Mouse (Mus musculus) MEL (cell line): ENCODE measurements around the gene Cd300ld. TPM values are rescaled to one million over a fixed set of nuclear protein-coding genes. Genes with fewer than 3 reads are reported as not detected.

Experiments
- DNase-seq: peaks from one replicate; pipeline ENCODE4 v3.0.0; 2011; ENCODE audit warnings: low read depth, low spot score
- H3K27ac ChIP-seq: 2 replicates; pipeline ENCODE4 v1.5.1; 2012; ENCODE audit warnings: low read depth, mild to moderate bottlenecking, control low read depth, low read length, moderate library complexity; ENCODE audit not compliant: control insufficient read depth
- H3K27me3 ChIP-seq, 2 experiments: fragments of 150-350 bp in 1 of 2; sonication (generic) in 1 of 2; 2 replicates each; pipeline ENCODE4 v1.6.1; 2012; ENCODE audit warnings: low read length in 2 of 2, mild to moderate bottlenecking in 2 of 2, improper control_type of control experiment in 1 of 2, moderate library complexity in 1 of 2; ENCODE audit not compliant: insufficient read depth in 2 of 2, control insufficient read depth in 1 of 2
- H3K36me3 ChIP-seq, 2 experiments: 2 replicates each; pipeline ENCODE4 v1.6.1; 2012 to 2014; ENCODE audit warnings: low read length in 2 of 2, improper control_type of control experiment in 1 of 2, inconsistent platforms in 1 of 2, mild to moderate bottlenecking in 1 of 2; ENCODE audit not compliant: insufficient read depth in 2 of 2, control insufficient read depth in 1 of 2
- H3K4me1 ChIP-seq, 2 experiments: fragments of 150-350 bp in 1 of 2; sonication (generic) in 1 of 2; 2 replicates each; pipeline ENCODE4 v1.6.1; 2012; ENCODE audit warnings: low read length in 2 of 2, improper control_type of control experiment in 1 of 2, mild to moderate bottlenecking in 1 of 2; ENCODE audit not compliant: insufficient read depth in 2 of 2, control insufficient read depth in 1 of 2
- H3K4me3 ChIP-seq, 2 experiments: fragments of 150-350 bp in 1 of 2; sonication (generic) in 1 of 2; 2 replicates each; pipeline ENCODE4 v1.5.1; 2012; ENCODE audit warnings: low read depth in 2 of 2, low read length in 2 of 2, mild to moderate bottlenecking in 2 of 2, moderate library complexity in 2 of 2, control low read depth in 1 of 2, improper control_type of control experiment in 1 of 2; ENCODE audit not compliant: control insufficient read depth in 1 of 2, insufficient read depth in 1 of 2
- H3K79me2 ChIP-seq: 2 replicates; pipeline ENCODE4 v1.6.1; 2012; ENCODE audit warnings: mild to moderate bottlenecking, low read length, moderate library complexity; ENCODE audit not compliant: control insufficient read depth, poor library complexity, insufficient read depth
- H3K9ac ChIP-seq: 2 replicates; pipeline ENCODE4 v1.6.1; 2012; ENCODE audit warnings: low read depth, mild to moderate bottlenecking, control low read depth, low read length, moderate library complexity; ENCODE audit not compliant: control insufficient read depth, poor library complexity, severe bottlenecking
- H3K9me3 ChIP-seq: fragments of 150-350 bp; sonication (generic); replicated peaks from 2 replicates; pipeline ENCODE4 v1.6.1; 2012; ENCODE audit warnings: mild to moderate bottlenecking, low read length, improper control_type of control experiment, moderate library complexity; ENCODE audit not compliant: insufficient read depth
- BHLHE40 ChIP-seq: IDR thresholded peaks from 2 replicates; pipeline ENCODE4 v1.6.1; 2012; ENCODE audit warnings: low read depth, mild to moderate bottlenecking, inconsistent platforms, low read length, improper control_type of control experiment, borderline replicate concordance
- CHD1 ChIP-seq: IDR thresholded peaks from 2 replicates; pipeline ENCODE4 v1.6.1; 2012; ENCODE audit warnings: low read depth, mild to moderate bottlenecking, inconsistent platforms, low read length, improper control_type of control experiment
- CHD2 ChIP-seq: IDR thresholded peaks from 2 replicates; pipeline ENCODE4 v1.6.1; 2011; ENCODE audit warnings: low read length, improper control_type of control experiment
- CTCF ChIP-seq, 3 experiments: IDR thresholded peaks in 2 of 3; conservative IDR thresholded peaks in 1 of 3; 2 replicates each; pipeline ENCODE4 v1.5.1; 2011 to 2012; ENCODE audit warnings: low read length in 3 of 3, low read depth in 2 of 3, mild to moderate bottlenecking in 2 of 3, improper control_type of control experiment in 1 of 3, inconsistent platforms in 1 of 3, mixed read lengths in 1 of 3, moderate library complexity in 1 of 3; ENCODE audit not compliant: control insufficient read depth in 1 of 3, insufficient read depth in 1 of 3, poor library complexity in 1 of 3, severe bottlenecking in 1 of 3
- E2F4 ChIP-seq: IDR thresholded peaks from 2 replicates; pipeline ENCODE4 v1.6.1; 2011; ENCODE audit warnings: low read depth, low read length, improper control_type of control experiment, borderline replicate concordance
- ELF1 ChIP-seq: IDR thresholded peaks from 2 replicates; pipeline ENCODE4 v1.6.1; 2014; ENCODE audit warnings: low read depth, mild to moderate bottlenecking, inconsistent platforms, low read length, improper control_type of control experiment, moderate library complexity
- EP300 ChIP-seq, 2 experiments: IDR thresholded peaks; 2 replicates each; pipeline ENCODE4 v1.6.1; 2011; ENCODE audit warnings: improper control_type of control experiment in 2 of 2, low read length in 2 of 2, low read depth in 1 of 2, mild to moderate bottlenecking in 1 of 2
- ETS1 ChIP-seq: IDR thresholded peaks from 2 replicates; pipeline ENCODE4 v1.6.1; 2012; ENCODE audit warnings: low read depth, mild to moderate bottlenecking, inconsistent platforms, low read length, improper control_type of control experiment, moderate library complexity
- GATA1 ChIP-seq: IDR thresholded peaks from 2 replicates; pipeline ENCODE4 v1.6.1; 2011; ENCODE audit warnings: low read depth, low read length, improper control_type of control experiment
- HCFC1 ChIP-seq: IDR thresholded peaks from 2 replicates; pipeline ENCODE4 v1.6.1; 2012; ENCODE audit warnings: low read depth, mild to moderate bottlenecking, inconsistent platforms, low read length, improper control_type of control experiment, moderate library complexity
- JUND ChIP-seq: IDR thresholded peaks from 2 replicates; pipeline ENCODE4 v1.6.1; 2011; ENCODE audit warnings: low read depth, mild to moderate bottlenecking, improper control_type of control experiment, low read length
- KAT2A ChIP-seq: conservative IDR thresholded peaks from 2 replicates; pipeline ENCODE4 v1.6.1; 2012; ENCODE audit warnings: low read depth, low read length, improper control_type of control experiment, inconsistent platforms
- MAX ChIP-seq: IDR thresholded peaks from 2 replicates; pipeline ENCODE4 v1.6.1; 2011; ENCODE audit warnings: low read length, improper control_type of control experiment
- MAZ ChIP-seq: IDR thresholded peaks from 2 replicates; pipeline ENCODE4 v1.6.1; 2012; ENCODE audit warnings: low read depth, mild to moderate bottlenecking, inconsistent platforms, low read length, improper control_type of control experiment
- MEF2A ChIP-seq: IDR thresholded peaks from 2 replicates; pipeline ENCODE4 v1.6.1; 2014; ENCODE audit warnings: low read depth, mild to moderate bottlenecking, inconsistent platforms, low read length, improper control_type of control experiment; ENCODE audit not compliant: poor library complexity, insufficient replicate concordance, severe bottlenecking; ENCODE audit errors: extremely low read depth
- MYB ChIP-seq: IDR thresholded peaks from 2 replicates; pipeline ENCODE4 v1.6.1; 2011; ENCODE audit warnings: mild to moderate bottlenecking, low read depth, low read length, improper control_type of control experiment
- NRF1 ChIP-seq: IDR thresholded peaks from 2 replicates; pipeline ENCODE4 v1.6.1; 2014; ENCODE audit warnings: low read depth, mild to moderate bottlenecking, inconsistent platforms, low read length, improper control_type of control experiment, moderate library complexity; ENCODE audit not compliant: poor library complexity, insufficient read depth, severe bottlenecking
- POLR2A ChIP-seq, 2 experiments: IDR thresholded peaks; 2 replicates each; pipeline ENCODE4 v1.6.1; 2011 to 2012; ENCODE audit warnings: low read length in 2 of 2, mild to moderate bottlenecking in 2 of 2, control low read depth in 1 of 2, improper control_type of control experiment in 1 of 2, low read depth in 1 of 2, moderate library complexity in 1 of 2; ENCODE audit not compliant: control insufficient read depth in 1 of 2, insufficient read depth in 1 of 2, poor library complexity in 1 of 2
- POLR2AphosphoS5 ChIP-seq: IDR thresholded peaks from 2 replicates; pipeline ENCODE4 v1.6.1; 2012; ENCODE audit warnings: low read depth, borderline replicate concordance, mild to moderate bottlenecking, inconsistent platforms, low read length, moderate library complexity, mixed read lengths
- RAD21 ChIP-seq: IDR thresholded peaks from 2 replicates; pipeline ENCODE4 v1.6.1; 2011; ENCODE audit warnings: mild to moderate bottlenecking, low read depth, low read length, improper control_type of control experiment
- RCOR1 ChIP-seq: IDR thresholded peaks from 2 replicates; pipeline ENCODE4 v1.6.1; 2012; ENCODE audit warnings: low read depth, mild to moderate bottlenecking, inconsistent platforms, low read length, improper control_type of control experiment
- SIN3A ChIP-seq: IDR thresholded peaks from 2 replicates; pipeline ENCODE4 v1.6.1; 2012; ENCODE audit warnings: low read length, improper control_type of control experiment, inconsistent platforms
- TAL1 ChIP-seq: IDR thresholded peaks from 2 replicates; pipeline ENCODE4 v1.6.1; 2012; ENCODE audit warnings: mild to moderate bottlenecking, inconsistent platforms, low read length, moderate library complexity, mixed read lengths
- TBP ChIP-seq: IDR thresholded peaks from 2 replicates; pipeline ENCODE4 v1.8.0; 2011; ENCODE audit warnings: low read depth, low read length, improper control_type of control experiment
- TCF12 ChIP-seq: IDR thresholded peaks from 2 replicates; pipeline ENCODE4 v1.6.1; 2014; ENCODE audit warnings: low read depth, mild to moderate bottlenecking, inconsistent platforms, low read length, improper control_type of control experiment, moderate library complexity
- UBTF ChIP-seq: IDR thresholded peaks from 2 replicates; pipeline ENCODE4 v1.6.1; 2012; ENCODE audit warnings: low read depth, mild to moderate bottlenecking, inconsistent platforms, low read length, improper control_type of control experiment, moderate library complexity, borderline replicate concordance; ENCODE audit not compliant: insufficient read depth
- ZKSCAN1 ChIP-seq: IDR thresholded peaks from 2 replicates; pipeline ENCODE4 v1.6.1; 2012; ENCODE audit warnings: low read depth, mild to moderate bottlenecking, inconsistent platforms, low read length, improper control_type of control experiment, moderate library complexity
- ZMIZ1 ChIP-seq: IDR thresholded peaks from 2 replicates; pipeline ENCODE4 v1.6.1; 2012; ENCODE audit warnings: low read depth, mild to moderate bottlenecking, inconsistent platforms, low read length, improper control_type of control experiment, moderate library complexity
- polyA plus RNA-seq, 2 experiments: library from polyadenylated mRNA; stranded (reverse) in 1 of 2; unstranded in 1 of 2; fragments of >175 nt in 1 of 2; fragments of >200 nt in 1 of 2; gene quantifications; 2 replicates each; pipeline versions ENCODE4 v1.2.1 to v1.2.4; 2012; ENCODE audit warnings: low replicate concordance in 2 of 2, low read depth in 1 of 2; ENCODE audit not compliant: insufficient read length in 2 of 2, insufficient read depth in 1 of 2, missing spikeins in 1 of 2
- total RNA-seq: library from RNA; depleted of rRNA; stranded (reverse); fragments of 300-350 nt; gene quantifications from 2 replicates; pipeline ENCODE4 v1.2.3, GENCODE M21; 2012

Cd300ld gene
- total and polyA plus RNA-seq, 3 experiments = not detected

DNA sequence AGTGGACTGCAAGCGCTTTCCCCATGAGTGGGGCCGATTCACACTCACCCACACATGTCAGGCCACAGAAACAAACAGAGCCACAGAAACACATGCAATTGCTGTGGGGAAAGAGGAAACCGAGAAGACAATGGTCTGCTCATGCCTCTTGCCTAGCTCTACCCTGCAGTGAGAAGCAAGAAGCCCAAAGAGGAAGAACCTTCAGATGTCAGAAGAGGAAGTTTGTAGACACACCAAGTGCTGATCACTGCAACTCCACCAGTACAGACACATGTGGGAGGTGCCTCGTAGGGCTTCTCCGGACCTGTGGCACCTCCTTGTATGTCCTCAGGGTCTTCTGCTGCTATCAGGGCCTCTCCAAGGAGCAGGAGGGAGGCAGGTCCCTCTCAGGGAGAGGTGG lies 14.3 kb upstream of the Cd300ld start:
- H3K79me2 ChIP-seq = no peaks in the 10 kb centered on the region
- H3K9me3 ChIP-seq = no peaks in the 10 kb centered on the region
- DNase-seq = peak; percentile 12
- TF ChIP-seq TBP (no peak), RAD21 (no peak), RCOR1 (no peak), TAL1 (no peak), SIN3A (no peak), EP300 (IDR thresholded peaks at IDR 0.05; ENCODE audit: low read depth in 1 of 2, low read length in 2 of 2) (no peak), UBTF (no peak), MEF2A (no peak), BHLHE40 (no peak), POLR2A (IDR thresholded peaks at IDR 0.05; ENCODE audit: control insufficient read depth in 1 of 2, insufficient read depth in 1 of 2, low read depth in 1 of 2, low read length in 2 of 2, poor library complexity in 1 of 2) (no peak), HCFC1 (no peak), ELF1 (no peak), ZKSCAN1 (no peak), POLR2AphosphoS5 (no peak), NRF1 (no peak), GATA1 (no peak), CHD2 (no peak), KAT2A (no peak), CTCF (IDR thresholded peaks at IDR 0.05 in 2 of 3, conservative IDR thresholded peaks at IDR 0.05 in 1 of 3; ENCODE audit: control insufficient read depth in 1 of 3, insufficient read depth in 1 of 3, low read depth in 2 of 3, low read length in 3 of 3, poor library complexity in 1 of 3, severe bottlenecking in 1 of 3) (no peak), MAZ (no peak)
- no peak overlapping the region for H3K27ac ChIP-seq
- no peak overlapping the region for H3K4me3 ChIP-seq
- no peaks in the 10 kb centered on the region for H3K36me3 ChIP-seq
- no peak overlapping the region for H3K9ac ChIP-seq
- no peaks in the 10 kb centered on the region for H3K27me3 ChIP-seq
- H3K4me1 ChIP-seq = no peaks in the 10 kb centered on the region

- H3K79me2 ChIP-seq = no peaks in the 10 kb centered on the region
- no peaks in the 10 kb centered on the region for H3K27me3 ChIP-seq
- no peak within 1 kb of the TSS for H3K9ac ChIP-seq
- H3K27ac ChIP-seq = no peak within 1 kb of the TSS
- no peaks in the 10 kb centered on the region for H3K9me3 ChIP-seq
- H3K36me3 ChIP-seq = no peaks in the 10 kb centered on the region
- no peak within 1 kb of the TSS for H3K4me3 ChIP-seq
- no peak for TF ChIP-seq ETS1
- no peak for TF ChIP-seq MYB
- no peak for TF ChIP-seq RAD21
- no peak for TF ChIP-seq JUND
- TF ChIP-seq KAT2A = no peak
- TF ChIP-seq ZMIZ1 = no peak
- no peak for TF ChIP-seq GATA1
- no peak for TF ChIP-seq EP300 (IDR thresholded peaks at IDR 0.05; ENCODE audit: low read depth in 1 of 2, low read length in 2 of 2)
- TF ChIP-seq SIN3A = no peak
- TF ChIP-seq CHD1 = no peak
- TF ChIP-seq TCF12 = no peak
- TF ChIP-seq E2F4 = no peak
- no peak for TF ChIP-seq MAX
- TF ChIP-seq, all 39 proteins: peak for 0
- DNase-seq = no peak
- H3K4me1 ChIP-seq = no peaks in the 10 kb centered on the region
These were observed 11.8 kb upstream of the Cd300ld start, which contains the start of gene Cd300c2 for GRCm38 (mm10) chr11:115001474-115002040. Cd300c2 (minus strand) TSS chr11:115001880.
